Mouse (Mus musculus) MEL (cell line): ENCODE results near the gene Serpinb7.
A peak's percentile ranks its signal among the peaks of the same experiment; 100 is the strongest.

ENCODE experiments used
- CTCF ChIP-seq, 3 experiments: IDR thresholded peaks in 2 of 3; conservative IDR thresholded peaks in 1 of 3; 2 replicates each; pipeline ENCODE4 v1.5.1; 2011 to 2012; ENCODE audit warnings: low read length in 3 of 3, low read depth in 2 of 3, mild to moderate bottlenecking in 2 of 3, improper control_type of control experiment in 1 of 3, inconsistent platforms in 1 of 3, mixed read lengths in 1 of 3, moderate library complexity in 1 of 3; ENCODE audit not compliant: control insufficient read depth in 1 of 3, insufficient read depth in 1 of 3, poor library complexity in 1 of 3, severe bottlenecking in 1 of 3
- E2F4 ChIP-seq: IDR thresholded peaks from 2 replicates; pipeline ENCODE4 v1.6.1; 2011; ENCODE audit warnings: low read depth, low read length, improper control_type of control experiment, borderline replicate concordance
- ETS1 ChIP-seq: IDR thresholded peaks from 2 replicates; pipeline ENCODE4 v1.6.1; 2012; ENCODE audit warnings: low read depth, mild to moderate bottlenecking, inconsistent platforms, low read length, improper control_type of control experiment, moderate library complexity
- HCFC1 ChIP-seq: IDR thresholded peaks from 2 replicates; pipeline ENCODE4 v1.6.1; 2012; ENCODE audit warnings: low read depth, mild to moderate bottlenecking, inconsistent platforms, low read length, improper control_type of control experiment, moderate library complexity
- JUND ChIP-seq: IDR thresholded peaks from 2 replicates; pipeline ENCODE4 v1.6.1; 2011; ENCODE audit warnings: low read depth, mild to moderate bottlenecking, improper control_type of control experiment, low read length
- MAFK ChIP-seq: IDR thresholded peaks from 2 replicates; pipeline ENCODE4 v1.6.1; 2011; ENCODE audit warnings: low read depth, mild to moderate bottlenecking, low read length, improper control_type of control experiment, borderline replicate concordance
- NELFE ChIP-seq: IDR thresholded peaks from 2 replicates; pipeline ENCODE4 v1.6.1; 2011; ENCODE audit warnings: low read depth, low read length, improper control_type of control experiment
- POLR2A ChIP-seq, 2 experiments: IDR thresholded peaks; 2 replicates each; pipeline ENCODE4 v1.6.1; 2011 to 2012; ENCODE audit warnings: low read length in 2 of 2, mild to moderate bottlenecking in 2 of 2, control low read depth in 1 of 2, improper control_type of control experiment in 1 of 2, low read depth in 1 of 2, moderate library complexity in 1 of 2; ENCODE audit not compliant: control insufficient read depth in 1 of 2, insufficient read depth in 1 of 2, poor library complexity in 1 of 2
- POLR2AphosphoS5 ChIP-seq: IDR thresholded peaks from 2 replicates; pipeline ENCODE4 v1.6.1; 2012; ENCODE audit warnings: low read depth, borderline replicate concordance, mild to moderate bottlenecking, inconsistent platforms, low read length, moderate library complexity, mixed read lengths
- RCOR1 ChIP-seq: IDR thresholded peaks from 2 replicates; pipeline ENCODE4 v1.6.1; 2012; ENCODE audit warnings: low read depth, mild to moderate bottlenecking, inconsistent platforms, low read length, improper control_type of control experiment
- UBTF ChIP-seq: IDR thresholded peaks from 2 replicates; pipeline ENCODE4 v1.6.1; 2012; ENCODE audit warnings: low read depth, mild to moderate bottlenecking, inconsistent platforms, low read length, improper control_type of control experiment, moderate library complexity, borderline replicate concordance; ENCODE audit not compliant: insufficient read depth
- ZMIZ1 ChIP-seq: IDR thresholded peaks from 2 replicates; pipeline ENCODE4 v1.6.1; 2012; ENCODE audit warnings: low read depth, mild to moderate bottlenecking, inconsistent platforms, low read length, improper control_type of control experiment, moderate library complexity

DNA sequence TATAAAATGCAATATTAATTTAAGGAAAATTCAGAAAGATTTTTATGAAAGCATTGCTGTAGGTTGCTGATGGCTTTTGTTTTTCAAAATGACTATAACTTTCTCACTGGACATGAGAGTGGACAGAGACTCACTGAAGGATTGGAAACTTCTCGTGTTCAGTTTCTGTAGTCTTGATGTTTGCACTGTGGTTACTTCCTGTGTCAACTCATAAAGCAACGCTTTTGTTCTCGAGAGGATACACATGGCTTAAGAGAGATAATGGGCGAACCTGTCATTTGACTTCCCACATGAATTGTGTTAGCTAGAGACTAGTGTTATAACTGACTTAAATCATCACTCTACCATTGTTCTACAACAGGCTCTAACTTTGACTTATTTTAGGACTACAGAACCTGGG, 22.5 kb upstream of the Serpinb7 start:
- TF ChIP-seq POLR2A (IDR thresholded peaks at IDR 0.05; ENCODE audit: control insufficient read depth in 1 of 2, insufficient read depth in 1 of 2, low read depth in 1 of 2, low read length in 2 of 2, poor library complexity in 1 of 2) (peak in 1 of 2 experiments; percentile 38; a peak in 1 of 4 replicates), ZMIZ1 (no peak), RCOR1 (no peak), CTCF (IDR thresholded peaks at IDR 0.05 in 2 of 3, conservative IDR thresholded peaks at IDR 0.05 in 1 of 3; ENCODE audit: control insufficient read depth in 1 of 3, insufficient read depth in 1 of 3, low read depth in 2 of 3, low read length in 3 of 3, poor library complexity in 1 of 3, severe bottlenecking in 1 of 3) (no peak), E2F4 (no peak), JUND (no peak), MAFK (no peak), ETS1 (no peak), NELFE (no peak), UBTF (no peak), HCFC1 (no peak), POLR2AphosphoS5 (no peak)
